ENCODE assay signal across 21 mouse cellular contexts in the genomic region with DNA sequence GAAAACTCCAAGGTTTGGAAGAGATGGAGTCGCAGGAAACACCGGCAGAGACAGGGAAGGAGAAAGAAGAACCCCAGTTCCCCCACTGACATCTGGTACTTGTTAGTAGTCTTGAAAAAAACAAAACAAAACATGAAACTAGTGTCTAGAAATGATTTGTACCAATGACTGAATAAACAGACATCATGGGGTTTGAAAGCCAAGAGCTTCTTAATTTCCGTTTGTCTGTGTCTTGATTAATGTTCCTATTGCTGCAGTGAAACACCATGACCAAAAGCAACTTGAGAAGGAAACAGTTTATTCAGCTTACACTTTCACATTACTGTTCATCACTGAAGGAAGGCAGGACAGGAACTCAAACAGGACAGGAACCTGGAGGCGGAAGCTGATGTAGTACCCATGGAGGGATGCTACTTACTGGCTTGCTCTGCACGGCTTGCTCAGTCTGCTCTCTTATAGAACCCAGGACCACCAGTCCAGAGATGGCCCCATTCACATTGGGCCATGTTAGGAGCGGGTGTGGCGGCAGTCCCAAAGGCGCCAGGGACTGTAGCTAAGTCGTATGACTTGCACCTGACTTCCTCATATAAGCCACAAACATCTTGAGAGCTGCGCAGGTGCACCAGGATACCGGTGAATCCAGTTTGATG.
DNase-seq lines count a peak whose midpoint lies in the region; ATAC-seq and TF ChIP-seq lines count a peak whose summit lies in the region.
"Had no signal": no experiment of that assay in that cellular context is flagged by ENCODE, and none has a peak within 500 bp of the region (broad histone marks: within the 10 kb centered on the region; RNA-seq: fewer than 3 reads in every experiment).

No protein-coding gene starts in this region.

- H3K4me2 ChIP-seq in kidney, postnatal 0 days (ENCODE audit: low read length) = no peak overlapping the region
- H3K4me2 ChIP-seq: embryonic facial prominence, embryonic 13.5 days; heart, embryonic 11.5 days; hindbrain, embryonic 15.5 days; limb, embryonic 13.5 days; liver, embryonic 13.5 days had no signal

- H3K27me3 ChIP-seq in kidney, postnatal 0 days (ENCODE audit: insufficient read depth, low read length) = no peaks in the 10 kb centered on the region
- H3K27me3 ChIP-seq: embryonic facial prominence, embryonic 13.5 days; hindbrain, embryonic 15.5 days; limb, embryonic 13.5 days; megakaryocyte, embryonic 14.5 days; Patski had no signal

- peak; percentile 41 for DNase-seq in gastrocnemius, adult 18-20 months (ENCODE audit: low spot score)
- DNase-seq in gastrocnemius, postnatal 14 days = no peak
- peak; percentile 39 for DNase-seq in kidney, adult 9 months
- DNase-seq in kidney, adult 18-20 months = no peak
- peak; percentile 9 for DNase-seq in 3T3-L1 (ENCODE audit: low read depth, low spot score)
- DNase-seq in kidney, postnatal 0 days (ENCODE audit: low spot score) = peak; percentile 95
- DNase-seq in adrenal gland, postnatal 10 days = no peak
- DNase-seq: cerebellum, adult 11-12 months; cerebellum, postnatal 10 days; liver, embryonic 13.5 days; lung, adult 2 months; midbrain, embryonic 14.5 days; spleen, adult 18-20 months had no signal

- no peaks in the 10 kb centered on the region for H3K4me1 ChIP-seq in kidney, postnatal 0 days (replicated peaks; ENCODE audit: insufficient read depth, low read length)
- H3K4me1 ChIP-seq: embryonic facial prominence, embryonic 13.5 days; limb, embryonic 13.5 days had no signal

- no peak for TF ChIP-seq CTCF in kidney, postnatal 0 days (IDR thresholded peaks at IDR 0.05; ENCODE audit: low read depth)

- H3K9me3 ChIP-seq in kidney, postnatal 0 days (replicated peaks; ENCODE audit: low read length) = no peaks in the 10 kb centered on the region
- H3K9me3 ChIP-seq: embryonic facial prominence, embryonic 13.5 days; hindbrain, embryonic 15.5 days; limb, embryonic 13.5 days; liver, embryonic 13.5 days had no signal

- H3K9ac ChIP-seq in kidney, postnatal 0 days (ENCODE audit: low read depth, low read length) = no peak overlapping the region
- H3K9ac ChIP-seq: embryonic facial prominence, embryonic 13.5 days; hindbrain, embryonic 15.5 days; limb, embryonic 13.5 days; liver, embryonic 13.5 days had no signal

- peak overlapping the region; percentile 62; the same call in 1 of the 2 replicates for H3K27ac ChIP-seq in kidney, postnatal 0 days
- H3K27ac ChIP-seq: embryonic facial prominence, embryonic 13.5 days; hindbrain, embryonic 15.5 days; limb, embryonic 13.5 days; liver, embryonic 13.5 days had no signal

- H3K4me3 ChIP-seq in kidney, postnatal 0 days (replicated peaks; ENCODE audit: low read depth, low read length) = no peak overlapping the region
- H3K4me3 ChIP-seq: embryonic facial prominence, embryonic 13.5 days; hindbrain, embryonic 15.5 days; limb, embryonic 13.5 days; liver, embryonic 13.5 days; megakaryocyte, embryonic 14.5 days had no signal

- peak; percentile 27; the same call in 1 of the 2 replicates for ATAC-seq in kidney, postnatal 0 days (replicated peaks; ENCODE audit: low FRiP score, low read depth)
- ATAC-seq in CD4-positive, CD25-positive, alpha-beta regulatory T cell, adult 4 months = no peak
- ATAC-seq: forebrain, embryonic 14.5 days; Patski had no signal

- 76% methylated on average over 11 of the region's 11 CpGs for WGBS in kidney, postnatal 0 days

- no peaks in the 10 kb centered on the region for H3K36me3 ChIP-seq in kidney, postnatal 0 days (ENCODE audit: insufficient read depth, low read length)
- H3K36me3 ChIP-seq: embryonic facial prominence, embryonic 13.5 days; hindbrain, embryonic 15.5 days; limb, embryonic 13.5 days; liver, embryonic 13.5 days had no signal

- intact Hi-C loops in gastrocnemius, postnatal 14 days (cut with DNase I; ENCODE audit: low total_unique reads) = loop anchor here (10.0 kb wide), 1 partner anchor 46 kb away; no protein-coding TSS in a partner anchor

Comparison
In these comparisons a context has a peak if more than half of its experiments do, and no peak if none do; other contexts are left out.
1. DNase-seq: peak in gastrocnemius, adult 18-20 months (single experiment), kidney, adult 9 months (single experiment), 3T3-L1 (single experiment) and kidney, postnatal 0 days (single experiment); none in gastrocnemius, postnatal 14 days (single experiment), kidney, adult 18-20 months (single experiment) and adrenal gland, postnatal 10 days (single experiment).